Mouse (Mus musculus) lung, postnatal 0 days (tissue): Measurements from ENCODE around the gene Gm28729.

Source experiments
- CTCF ChIP-seq: IDR thresholded peaks from 2 replicates; pipeline ENCODE4 v1.5.1; 2016; ENCODE audit warnings: antibody characterized with exemption, mild to moderate bottlenecking
- EP300 ChIP-seq: IDR thresholded peaks from 2 replicates; pipeline ENCODE4 v1.6.1; 2016; ENCODE audit warnings: antibody characterized with exemption, mild to moderate bottlenecking, control low read depth

DNA sequence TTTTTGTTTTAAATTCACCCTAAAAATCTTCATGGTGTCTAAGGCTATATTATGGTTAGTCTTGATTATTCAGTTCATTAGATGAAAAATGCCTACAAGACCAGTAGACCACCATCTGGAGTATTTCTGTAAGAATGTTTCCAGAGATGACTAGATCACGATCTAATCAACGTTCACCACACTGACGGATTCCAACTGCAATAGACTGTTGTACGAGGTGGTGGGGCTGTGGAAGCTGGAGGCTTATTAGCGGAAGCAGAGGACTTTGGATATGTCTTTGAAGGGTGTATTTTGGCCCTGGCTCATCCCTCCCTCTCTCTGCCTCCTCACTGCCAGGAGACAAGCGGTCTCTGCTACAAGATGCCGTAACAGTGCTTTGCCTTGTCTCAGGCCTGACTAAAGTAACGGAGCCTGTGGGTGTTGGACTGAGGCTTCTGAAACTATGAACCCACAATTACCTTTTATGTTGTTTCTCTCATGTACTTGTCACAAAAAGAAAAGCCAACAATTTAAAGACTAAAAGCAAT lies 41.5 kb upstream of the Gm28729 start:
- TF ChIP-seq CTCF (no peak), EP300 (no peak)
